Mouse (Mus musculus) midbrain, postnatal 0 days (tissue): ENCODE results near the gene Pou3f3. TPM values are rescaled to one million over a fixed set of nuclear protein-coding genes. Genes with fewer than 3 reads are reported as not detected.

ENCODE experiments used
- ATAC-seq: fragments of 200-750 bp; cut with Nextera tagmentation; 2 replicates; pipeline ENCODE4 v1.8.0; 2017; ENCODE audit warnings: moderate number of reproducible peaks, mild to moderate bottlenecking, moderate TSS enrichment, moderate library complexity; ENCODE audit not compliant: low FRiP score
- DNase-seq: peaks from one replicate; pipeline ENCODE4 v3.0.0-alpha.2; 2015; ENCODE audit warnings: low spot score
- H3K27ac ChIP-seq: fragments of 300-500 bp; sonication (generic); 2 replicates; pipeline ENCODE4 v1.5.1; 2014; ENCODE audit warnings: low read depth, mild to moderate bottlenecking, low read length, mixed read lengths
- H3K27me3 ChIP-seq: fragments of 300-500 bp; sonication (generic); 2 replicates; pipeline ENCODE4 v1.6.1; 2014; ENCODE audit warnings: low read length, control low read depth, mixed read lengths; ENCODE audit not compliant: insufficient read depth
- H3K36me3 ChIP-seq: fragments of 300-500 bp; sonication (generic); 2 replicates; pipeline ENCODE4 v1.6.1; 2014; ENCODE audit warnings: low read length, control low read depth, mixed read lengths; ENCODE audit not compliant: insufficient read depth
- H3K4me1 ChIP-seq: fragments of 300-500 bp; sonication (generic); 2 replicates; pipeline ENCODE4 v1.6.1; 2014; ENCODE audit warnings: mild to moderate bottlenecking, control low read depth, antibody characterized with exemption, low read length, mixed read lengths; ENCODE audit not compliant: insufficient read depth
- H3K4me2 ChIP-seq: fragments of 300-500 bp; sonication (generic); 2 replicates; pipeline ENCODE4 v1.6.1; 2014; ENCODE audit warnings: low read depth, mild to moderate bottlenecking, low read length, mixed read lengths; ENCODE audit not compliant: poor library complexity, severe bottlenecking
- H3K4me3 ChIP-seq: fragments of 300-500 bp; sonication (generic); 2 replicates; pipeline ENCODE4 v1.5.1; 2014; ENCODE audit warnings: low read depth, mild to moderate bottlenecking, low read length, moderate library complexity
- H3K9ac ChIP-seq: fragments of 300-500 bp; sonication (generic); replicated peaks from 2 replicates; pipeline ENCODE4 v1.6.1; 2014; ENCODE audit warnings: mild to moderate bottlenecking, low read length, moderate library complexity, mixed read lengths; ENCODE audit not compliant: poor library complexity, severe bottlenecking
- H3K9me3 ChIP-seq: fragments of 300-500 bp; sonication (generic); 2 replicates; pipeline ENCODE4 v1.6.1; 2016; ENCODE audit warnings: low read length, control low read depth
- CTCF ChIP-seq: IDR thresholded peaks from 2 replicates; pipeline ENCODE4 v1.5.1; 2016; ENCODE audit warnings: antibody characterized with exemption, mild to moderate bottlenecking
- WGBS: fragments of 180-500 bp; shearing (Covaris S2); extraction: QIAGEN DNeasy Blood & Tissue Kit; methylation state at CpG from one replicate; pipeline ENCODE4 v1.1.7; 2014; 5-methylcytosine and 5-hydroxymethylcytosine counted together
- polyA plus RNA-seq: library from polyadenylated mRNA; unstranded; fragments of >200 nt; fragmentation: Nextera tagmentation; extraction: Ambion mirVana; gene quantifications from 2 replicates; pipeline ENCODE4 v1.2.1, GENCODE M21; 2015
- total RNA-seq: library from RNA; depleted of rRNA; stranded (reverse); fragments of >200 nt; gene quantifications from 2 replicates; pipeline ENCODE4 v1.2.3, GENCODE M21; 2014

The Pou3f3 gene
- total and polyA plus RNA-seq, 2 experiments from 2014 or later, result 12.0 to 45.2 TPM

GRCm38 (mm10) chr1:42693101-42693715 is 2.4 kb upstream of the Pou3f3 start:
- Histone ChIP-seq H3K27me3 (no peaks in the 10 kb centered on the region), H3K4me1 (peaks cover 8% of the 10 kb centered on the region), H3K36me3 (peaks cover under 1% of the 10 kb centered on the region; the same call in 1 of the 2 replicates), H3K9me3 (no peaks in the 10 kb centered on the region), H3K4me2 (peak overlapping the region; percentile 91), H3K4me3 (peak overlapping the region; percentile 85), H3K27ac (peak overlapping the region; percentile 97), H3K9ac (peak overlapping the region; percentile 72)
- WGBS, result 2% methylated on average over 21 of the region's 21 CpGs
- TF ChIP-seq CTCF, result no peak
- ATAC-seq (no peak), DNase-seq (peak; percentile 61)

GRCm38 (mm10) chr1:42693852-42694251 is 1.7 kb upstream of the Pou3f3 start:
- Histone ChIP-seq H3K4me1 (peaks cover 8% of the 10 kb centered on the region), H3K27ac (peak overlapping the region; percentile 97), H3K4me2 (peak overlapping the region; percentile 91), H3K27me3 (no peaks in the 10 kb centered on the region), H3K36me3 (peaks cover 5% of the 10 kb centered on the region; the same call in 1 of the 2 replicates), H3K4me3 (peak overlapping the region; percentile 85), H3K9me3 (no peaks in the 10 kb centered on the region), H3K9ac (peak overlapping the region; percentile 72)
- ATAC-seq (peak; percentile 9; the same call in 1 of the 2 replicates), DNase-seq (peak; percentile 79)
- TF ChIP-seq CTCF, result peak; percentile 32; the same call in 1 of the 2 replicates
- under 1% methylated on average over 22 of the region's 22 CpGs for WGBS

GRCm38 (mm10) chr1:42694290-42694664 is 1.3 kb upstream of the Pou3f3 start:
- 0% methylated on average over 20 of the region's 26 CpGs for WGBS
- peak overlapping the region; percentile 97 for H3K27ac ChIP-seq
- peaks cover 4% of the 10 kb centered on the region; the same call in 1 of the 2 replicates for H3K4me1 ChIP-seq
- peak overlapping the region; percentile 72 for H3K9ac ChIP-seq
- no peak for TF ChIP-seq CTCF
- peak overlapping the region; percentile 85 for H3K4me3 ChIP-seq
- ATAC-seq, result peak; percentile 35; the same call in 1 of the 2 replicates
- H3K36me3 ChIP-seq, result peaks cover 5% of the 10 kb centered on the region; the same call in 1 of the 2 replicates
- H3K9me3 ChIP-seq, result no peaks in the 10 kb centered on the region
- peak overlapping the region; percentile 91 for H3K4me2 ChIP-seq
- DNase-seq, result peak; percentile 80
- H3K27me3 ChIP-seq, result no peaks in the 10 kb centered on the region

- no peak for TF ChIP-seq CTCF
- Histone ChIP-seq H3K4me2 (peak overlapping the region; percentile 91), H3K27ac (peak overlapping the region; percentile 97), H3K27me3 (no peaks in the 10 kb centered on the region), H3K4me1 (no peaks in the 10 kb centered on the region), H3K4me3 (peak overlapping the region; percentile 85), H3K9ac (peak overlapping the region; percentile 72), H3K36me3 (peaks cover 5% of the 10 kb centered on the region; the same call in 1 of the 2 replicates), H3K9me3 (no peaks in the 10 kb centered on the region)
- DNase-seq (peak; percentile 76), ATAC-seq (peak; percentile 55)
- under 1% methylated on average over 53 of the region's 60 CpGs for WGBS
These were observed 647 bp upstream of the Pou3f3 start for GRCm38 (mm10) chr1:42694665-42695577.

GRCm38 (mm10) chr1:42696371-42697031 is 933 bp downstream of the Pou3f3 start:
- DNase-seq (no peak), ATAC-seq (no peak)
- H3K36me3 ChIP-seq, result peaks cover 5% of the 10 kb centered on the region; the same call in 1 of the 2 replicates
- H3K9ac ChIP-seq, result peak overlapping the region; percentile 92
- peak overlapping the region; percentile 97 for H3K27ac ChIP-seq
- no peak for TF ChIP-seq CTCF
- no peaks in the 10 kb centered on the region for H3K9me3 ChIP-seq
- WGBS, result under 1% methylated on average over 32 of the region's 62 CpGs
- peak overlapping the region; percentile 91 for H3K4me2 ChIP-seq
- H3K4me1 ChIP-seq, result no peaks in the 10 kb centered on the region
- peak overlapping the region; percentile 85 for H3K4me3 ChIP-seq
- H3K27me3 ChIP-seq, result no peaks in the 10 kb centered on the region
